Mouse (Mus musculus) lung, postnatal 25 days (tissue): Measurements from ENCODE around the gene Hdac9.
A peak's percentile ranks its signal among the peaks of the same experiment; 100 is the strongest.

Experiments used
- DNase-seq: peaks from one replicate; pipeline ENCODE4 v3.0.0; 2022; ENCODE audit warnings: low spot score

Gene Hdac9

GRCm38 (mm10) chr12:34604521-34604920 lies 312.4 kb downstream of the Hdac9 start:
- no peak for DNase-seq

GRCm38 (mm10) chr12:34594167-34594793 lies 322.6 kb downstream of the Hdac9 start:
- DNase-seq = no peak

GRCm38 (mm10) chr12:34587171-34587570 lies 329.7 kb downstream of the Hdac9 start:
- DNase-seq = no peak

GRCm38 (mm10) chr12:34582522-34582921 lies 334.4 kb downstream of the Hdac9 start:
- DNase-seq = no peak

- DNase-seq = no peak
Measured at GRCm38 (mm10) chr12:34579220-34579619, 337.7 kb downstream of the Hdac9 start.

GRCm38 (mm10) chr12:34571069-34571468 lies 345.8 kb downstream of the Hdac9 start:
- DNase-seq = no peak

- no peak for DNase-seq
Measured at GRCm38 (mm10) chr12:34569472-34569871, 347.4 kb downstream of the Hdac9 start.

- no peak for DNase-seq
Measured at GRCm38 (mm10) chr12:34569052-34569451, 347.8 kb downstream of the Hdac9 start.

GRCm38 (mm10) chr12:34562331-34562730 lies 354.6 kb downstream of the Hdac9 start:
- no peak for DNase-seq

GRCm38 (mm10) chr12:34559001-34559400 lies 357.9 kb downstream of the Hdac9 start:
- DNase-seq = no peak

GRCm38 (mm10) chr12:34554803-34555202 lies 362.1 kb downstream of the Hdac9 start:
- DNase-seq = no peak

GRCm38 (mm10) chr12:34550268-34550667 lies 366.6 kb downstream of the Hdac9 start:
- no peak for DNase-seq

- no peak for DNase-seq
Measured at GRCm38 (mm10) chr12:34529165-34529545, 387.7 kb downstream of the Hdac9 start.

- peak; percentile 2 for DNase-seq
Measured at GRCm38 (mm10) chr12:34528201-34529164, 388.4 kb downstream of the Hdac9 start.

GRCm38 (mm10) chr12:34527761-34528160 lies 389.1 kb downstream of the Hdac9 start:
- no peak for DNase-seq

- DNase-seq = no peak
Measured at GRCm38 (mm10) chr12:34521468-34521867, 395.4 kb downstream of the Hdac9 start.

GRCm38 (mm10) chr12:34516769-34517562 lies 399.9 kb downstream of the Hdac9 start:
- DNase-seq = no peak

GRCm38 (mm10) chr12:34506345-34506744 lies 410.6 kb downstream of the Hdac9 start:
- DNase-seq = no peak

GRCm38 (mm10) chr12:34498751-34499626 lies 417.9 kb downstream of the Hdac9 start:
- no peak for DNase-seq

GRCm38 (mm10) chr12:34498331-34498730 lies 418.6 kb downstream of the Hdac9 start:
- no peak for DNase-seq

GRCm38 (mm10) chr12:34497702-34498101 lies 419.2 kb downstream of the Hdac9 start:
- no peak for DNase-seq
